Mouse (Mus musculus) brown adipose tissue, adult 24 weeks (tissue): ENCODE results near the gene Mtpn. TPM values are rescaled to one million over a fixed set of nuclear protein-coding genes. Genes with fewer than 3 reads are reported as not detected.
A peak's percentile ranks its signal among the peaks of the same experiment; 100 is the strongest.

Experiments used
- H3K27ac ChIP-seq: fragments of 200-500 bp; replicated peaks from 2 replicates; pipeline ENCODE4 v1.5.1; 2012; ENCODE audit warnings: low read depth, mild to moderate bottlenecking, low read length
- H3K4me1 ChIP-seq: fragments of 200-500 bp; 2 replicates; pipeline ENCODE4 v1.6.1; 2012; ENCODE audit warnings: low read length, mixed read lengths; ENCODE audit not compliant: control insufficient read depth, insufficient read depth, insufficient read length
- H3K4me3 ChIP-seq: fragments of 200-500 bp; 2 replicates; pipeline ENCODE4 v1.5.1; 2012; ENCODE audit warnings: low read depth, mild to moderate bottlenecking, low read length, moderate library complexity; ENCODE audit not compliant: insufficient read depth
- polyA plus RNA-seq: library from polyadenylated mRNA; stranded (reverse); fragments of >200 nt; gene quantifications from 2 replicates; pipeline ENCODE4 v1.2.4, GENCODE M21; 2012; ENCODE audit not compliant: missing spikeins, insufficient read depth, insufficient read length

Gene Mtpn
- 56.5 and 78.4 TPM in 2 replicates for polyA plus RNA-seq

DNA sequence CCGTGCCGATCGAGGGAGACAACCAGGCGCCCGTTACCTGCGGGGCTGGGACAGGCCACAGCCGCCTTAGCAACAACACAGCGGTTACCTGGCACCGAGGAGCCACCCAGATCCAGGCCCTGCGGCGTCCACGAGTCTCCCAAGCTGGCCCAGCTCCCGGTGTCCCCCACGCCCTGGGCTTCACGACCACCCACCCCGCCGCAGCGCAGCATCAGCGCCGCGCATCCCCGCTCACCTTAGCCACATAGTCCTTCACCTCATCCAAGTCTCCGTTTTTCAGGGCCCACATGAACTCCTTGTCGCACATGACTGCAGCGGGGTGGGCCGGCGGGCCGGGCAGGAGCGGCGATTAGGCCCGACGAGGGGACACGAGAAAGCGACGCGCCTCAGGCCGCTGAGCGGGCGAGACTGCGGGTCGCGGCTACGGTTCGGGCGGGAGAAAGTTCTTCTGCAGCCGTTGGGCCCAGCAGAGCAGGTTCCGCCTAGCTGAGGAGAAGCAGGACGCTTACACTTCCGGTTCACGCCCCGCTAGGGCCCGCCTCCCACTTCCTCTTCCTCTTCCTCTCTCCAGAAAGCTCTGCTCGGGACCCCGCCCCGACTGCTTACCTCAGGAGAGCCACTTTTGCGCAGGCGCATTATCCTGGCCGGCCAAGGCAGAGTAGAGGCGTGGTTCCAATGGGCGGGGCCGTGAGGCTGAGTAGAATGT is at the start of gene Mtpn:
Gene Mtpn, minus strand, starts transcription at position 585 of the 706 bp plus-strand sequence.
- peak within 1 kb of the TSS; percentile 88 for H3K4me3 ChIP-seq
- H3K27ac ChIP-seq: peak within 1 kb of the TSS; percentile 47
- H3K4me1 ChIP-seq: peaks cover 7% of the 10 kb centered on the region

DNA sequence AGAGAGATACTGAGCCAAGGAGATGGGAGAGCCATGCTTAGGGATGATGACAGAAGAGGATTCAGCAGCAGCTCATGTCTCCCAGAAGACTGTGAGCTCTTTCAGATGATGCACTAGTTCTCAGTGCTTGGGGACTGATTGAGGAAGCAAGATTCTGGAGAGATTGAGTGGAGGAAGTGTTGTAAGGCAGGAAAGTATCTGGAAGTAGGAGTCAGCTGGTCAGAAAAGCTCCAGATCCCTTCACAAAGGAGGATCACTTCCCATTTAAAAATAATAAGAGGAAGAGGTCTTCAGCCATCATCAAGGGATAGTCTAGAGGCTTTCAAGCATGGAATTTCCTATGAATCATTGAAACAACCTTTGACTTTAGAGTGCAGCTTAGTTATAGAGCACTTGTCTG is 29.0 kb upstream of the Mtpn start:
- H3K27ac ChIP-seq: no peak overlapping the region
- H3K4me1 ChIP-seq: no peaks in the 10 kb centered on the region
- no peak overlapping the region for H3K4me3 ChIP-seq

DNA sequence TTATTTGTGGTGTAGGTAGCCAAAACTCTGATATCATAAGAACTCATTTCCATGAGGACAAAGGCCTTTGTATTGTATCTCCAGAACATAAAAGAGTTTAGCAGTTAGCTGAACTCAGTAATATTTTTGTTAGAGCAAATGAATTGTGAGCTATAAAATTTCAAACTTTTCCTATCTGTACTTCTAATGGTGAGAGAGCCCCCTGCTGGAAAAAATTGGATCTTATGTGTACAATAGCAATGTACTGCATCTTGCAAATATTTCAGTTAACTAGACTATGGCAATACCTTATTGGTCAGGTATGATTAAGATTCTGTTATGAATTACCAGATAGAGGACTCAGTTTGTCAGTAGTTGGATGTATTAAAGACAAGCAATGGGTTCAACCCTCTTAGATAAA is 28.1 kb upstream of the Mtpn start:
- H3K4me3 ChIP-seq: no peak overlapping the region
- H3K4me1 ChIP-seq: no peaks in the 10 kb centered on the region
- no peak overlapping the region for H3K27ac ChIP-seq

DNA sequence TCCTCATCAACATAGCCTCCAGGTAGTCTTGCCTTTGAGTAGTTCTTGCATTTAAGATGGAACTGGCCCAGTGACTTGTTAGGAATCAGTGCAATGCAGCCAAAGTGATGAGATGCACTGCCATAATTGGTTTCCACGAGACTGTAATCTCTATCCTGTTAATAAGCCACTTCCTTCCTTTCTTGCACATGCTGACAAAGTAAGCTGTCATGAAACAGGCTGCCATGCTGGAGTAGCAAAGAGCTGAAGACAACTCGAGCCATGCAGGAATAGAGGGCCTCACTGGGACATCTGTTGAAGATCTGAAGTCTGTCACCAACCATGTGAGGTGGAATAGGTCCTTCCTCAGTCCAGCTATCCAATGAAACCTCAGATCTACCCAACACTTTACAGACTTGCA is 20.3 kb upstream of the Mtpn start:
- H3K4me1 ChIP-seq: no peaks in the 10 kb centered on the region
- H3K4me3 ChIP-seq: no peak overlapping the region
- no peak overlapping the region for H3K27ac ChIP-seq

DNA sequence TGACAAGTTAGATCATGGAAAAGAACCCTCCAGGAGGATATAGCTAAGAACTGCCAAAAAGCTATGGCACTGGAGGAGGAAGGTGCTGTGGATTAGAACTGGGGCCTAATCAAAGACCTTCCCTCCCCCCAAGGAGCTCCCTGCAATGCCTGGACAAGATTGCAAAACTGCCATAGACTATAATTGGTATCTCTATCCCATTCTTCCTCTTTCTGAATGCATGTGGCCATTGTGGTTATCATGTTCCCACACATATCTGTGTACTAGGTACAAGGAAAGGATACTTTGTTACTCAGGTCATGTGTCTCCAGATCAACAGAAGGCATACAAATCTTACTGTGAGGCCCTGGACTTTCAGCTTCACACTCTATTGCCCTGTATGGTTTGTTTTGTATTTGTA is 4.7 kb upstream of the Mtpn start:
- H3K4me3 ChIP-seq: no peak overlapping the region
- no peaks in the 10 kb centered on the region for H3K4me1 ChIP-seq
- H3K27ac ChIP-seq: no peak overlapping the region

GRCm38 (mm10) chr6:35542656-35543400 is 3.1 kb upstream of the Mtpn start:
- H3K4me1 ChIP-seq: peaks cover 2% of the 10 kb centered on the region; the same call in 1 of the 2 replicates
- H3K27ac ChIP-seq: no peak overlapping the region
- H3K4me3 ChIP-seq: no peak overlapping the region

GRCm38 (mm10) chr6:35540377-35540776 is 689 bp upstream of the Mtpn start:
- no peak overlapping the region for H3K4me3 ChIP-seq
- H3K27ac ChIP-seq: no peak overlapping the region
- peaks cover 5% of the 10 kb centered on the region for H3K4me1 ChIP-seq

- H3K4me3 ChIP-seq: peak overlapping the region; percentile 88
- H3K27ac ChIP-seq: peak overlapping the region; percentile 47; the same call in 1 of the 2 replicates
- peaks cover 7% of the 10 kb centered on the region for H3K4me1 ChIP-seq
Measured at GRCm38 (mm10) chr6:35538757-35539303, 858 bp downstream of the Mtpn start.

GRCm38 (mm10) chr6:35536021-35536420 is 3.7 kb downstream of the Mtpn start:
- Histone ChIP-seq H3K4me3 (no peak overlapping the region), H3K27ac (no peak overlapping the region), H3K4me1 (peaks cover 10% of the 10 kb centered on the region)

DNA sequence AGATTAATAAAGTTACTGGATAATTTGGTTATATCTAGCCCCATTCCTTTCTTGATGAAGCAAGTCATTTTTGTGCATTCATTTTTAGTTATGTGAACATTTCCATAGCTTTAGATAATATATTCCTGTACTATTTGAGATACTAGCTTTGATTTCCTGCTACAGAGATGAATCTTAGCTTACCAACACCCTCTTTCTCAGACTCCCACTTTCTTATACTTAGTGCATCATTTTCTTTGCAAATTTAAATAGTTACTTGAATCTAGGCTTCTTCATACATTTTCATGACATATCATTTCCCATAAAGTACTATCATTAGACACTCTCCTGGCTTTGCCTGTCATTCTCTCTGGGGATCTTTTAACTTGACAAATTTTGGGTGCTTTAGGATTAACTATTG is 26.3 kb downstream of the Mtpn start:
- H3K4me3 ChIP-seq: no peak overlapping the region
- no peak overlapping the region for H3K27ac ChIP-seq
- H3K4me1 ChIP-seq: no peaks in the 10 kb centered on the region

DNA sequence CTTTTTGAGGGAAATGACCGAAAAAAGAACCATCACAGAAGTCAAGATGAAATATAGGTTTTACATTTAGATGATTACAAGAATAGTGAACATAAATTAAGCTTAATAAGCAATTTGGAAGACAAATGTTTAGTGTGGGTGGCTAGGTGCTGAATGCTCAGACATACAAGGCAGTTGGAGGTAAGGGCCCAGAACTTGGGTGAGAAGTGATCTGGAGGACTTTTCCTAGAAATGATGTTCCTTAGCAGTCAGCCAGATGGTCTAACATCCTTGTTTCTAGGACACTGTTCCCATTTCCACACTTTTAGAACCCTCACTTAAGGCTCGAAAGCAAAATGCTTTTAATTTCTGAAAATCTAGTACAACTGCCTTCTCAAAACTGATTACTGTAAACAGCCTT is 34.9 kb downstream of the Mtpn start:
- Histone ChIP-seq H3K27ac (no peak overlapping the region), H3K4me3 (no peak overlapping the region), H3K4me1 (no peaks in the 10 kb centered on the region; the same call in 1 of the 2 replicates)

- H3K27ac ChIP-seq: no peak overlapping the region
- no peaks in the 10 kb centered on the region; the same call in 1 of the 2 replicates for H3K4me1 ChIP-seq
- H3K4me3 ChIP-seq: no peak overlapping the region
Measured at GRCm38 (mm10) chr6:35502904-35503303, 36.8 kb downstream of the Mtpn start.

DNA sequence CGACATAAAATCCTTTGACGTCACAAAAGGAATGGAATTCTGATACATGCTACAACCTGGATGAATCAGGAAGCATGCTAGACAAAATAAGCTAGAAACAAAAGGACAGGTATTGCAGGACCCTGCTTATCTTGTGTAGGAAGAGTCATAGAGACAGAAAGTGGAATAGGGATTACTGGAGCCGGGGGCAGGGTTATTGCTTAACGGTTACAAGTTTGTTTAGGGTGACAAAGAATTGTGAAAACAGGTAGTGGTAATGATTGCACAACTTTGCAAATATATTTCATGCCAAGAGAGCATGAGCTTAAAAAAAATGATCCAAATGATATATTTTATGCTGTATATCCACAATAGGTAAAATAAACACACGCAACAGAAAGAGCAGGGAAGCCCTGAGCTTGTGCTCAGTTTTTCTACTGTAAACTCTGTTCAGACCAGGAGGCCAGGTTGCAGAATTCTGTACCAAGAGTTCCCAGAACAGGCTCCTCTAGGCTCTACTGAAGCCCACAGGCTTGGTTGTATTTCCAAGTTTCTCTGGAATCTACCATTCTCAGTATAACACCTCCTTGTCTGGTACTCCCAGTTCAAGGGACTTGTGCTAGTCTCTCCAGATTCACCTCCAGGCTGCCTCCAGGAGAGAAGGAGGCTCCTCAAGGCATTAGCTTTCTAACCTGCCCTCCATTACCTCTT is 39.6 kb downstream of the Mtpn start:
- Histone ChIP-seq H3K27ac (no peak overlapping the region), H3K4me1 (no peaks in the 10 kb centered on the region), H3K4me3 (no peak overlapping the region)

- no peaks in the 10 kb centered on the region for H3K4me1 ChIP-seq
- H3K27ac ChIP-seq: no peak overlapping the region
- no peak overlapping the region for H3K4me3 ChIP-seq
Measured at GRCm38 (mm10) chr6:35497406-35497805, 42.3 kb downstream of the Mtpn start.

- no peak overlapping the region for H3K27ac ChIP-seq
- H3K4me3 ChIP-seq: no peak overlapping the region
- no peaks in the 10 kb centered on the region for H3K4me1 ChIP-seq
Measured at GRCm38 (mm10) chr6:35493851-35494250, 45.8 kb downstream of the Mtpn start.
